Mouse (Mus musculus) stomach, embryonic 15.5 days (tissue): ENCODE data around the gene Snx29. TPM values are rescaled to one million over a fixed set of nuclear protein-coding genes. Genes with fewer than 3 reads are reported as not detected.
A peak's percentile ranks its signal among the peaks of the same experiment; 100 is the strongest.
"Not testable (repeated sequence)": the region's sequence is repeated elsewhere in the genome, so short reads cannot be mapped to it uniquely, and the experiment has no call there.

Experiments
- ATAC-seq: fragments of 200-750 bp; cut with Nextera tagmentation; 2 replicates; pipeline ENCODE4 v1.8.0; 2017; ENCODE audit warnings: low read depth, moderate number of reproducible peaks, moderate TSS enrichment; ENCODE audit not compliant: insufficient read depth, low FRiP score
- H3K27ac ChIP-seq: fragments of 300-500 bp; sonication (generic); 2 replicates; pipeline ENCODE4 v1.5.1; 2015; ENCODE audit warnings: mild to moderate bottlenecking, inconsistent platforms
- H3K27me3 ChIP-seq: fragments of 300-500 bp; sonication (generic); replicated peaks from 2 replicates; pipeline ENCODE4 v1.6.1; 2015; ENCODE audit warnings: inconsistent platforms
- H3K36me3 ChIP-seq: fragments of 300-500 bp; sonication (generic); 2 replicates; pipeline ENCODE4 v1.6.1; 2015; ENCODE audit warnings: inconsistent platforms
- H3K4me1 ChIP-seq: fragments of 300-500 bp; sonication (generic); 2 replicates; pipeline ENCODE4 v1.6.1; 2015; ENCODE audit warnings: inconsistent platforms
- H3K4me2 ChIP-seq: fragments of 300-500 bp; sonication (generic); 2 replicates; pipeline ENCODE4 v1.6.1; 2015; ENCODE audit warnings: mild to moderate bottlenecking, inconsistent platforms
- H3K4me3 ChIP-seq: fragments of 300-500 bp; sonication (generic); replicated peaks from 2 replicates; pipeline ENCODE4 v1.5.1; 2015; ENCODE audit warnings: inconsistent platforms
- H3K9ac ChIP-seq: fragments of 300-500 bp; sonication (generic); 2 replicates; pipeline ENCODE4 v1.6.1; 2015; ENCODE audit warnings: inconsistent platforms
- H3K9me3 ChIP-seq: fragments of 300-500 bp; sonication (generic); 2 replicates; pipeline ENCODE4 v1.6.1; 2016; ENCODE audit warnings: inconsistent platforms
- WGBS: fragments of 180-500 bp; shearing (Covaris S2); methylation state at CpG from one replicate; pipeline ENCODE4 v1.1.7; 2015; 5-methylcytosine and 5-hydroxymethylcytosine counted together
- polyA plus RNA-seq: library from polyadenylated mRNA; unstranded; fragments of >200 nt; fragmentation: Nextera tagmentation; extraction: Ambion mirVana; gene quantifications from 2 replicates; pipeline ENCODE4 v1.2.1, GENCODE M21; 2015

Snx29 gene
- 10.1 and 10.4 TPM in 2 replicates for polyA plus RNA-seq

DNA sequence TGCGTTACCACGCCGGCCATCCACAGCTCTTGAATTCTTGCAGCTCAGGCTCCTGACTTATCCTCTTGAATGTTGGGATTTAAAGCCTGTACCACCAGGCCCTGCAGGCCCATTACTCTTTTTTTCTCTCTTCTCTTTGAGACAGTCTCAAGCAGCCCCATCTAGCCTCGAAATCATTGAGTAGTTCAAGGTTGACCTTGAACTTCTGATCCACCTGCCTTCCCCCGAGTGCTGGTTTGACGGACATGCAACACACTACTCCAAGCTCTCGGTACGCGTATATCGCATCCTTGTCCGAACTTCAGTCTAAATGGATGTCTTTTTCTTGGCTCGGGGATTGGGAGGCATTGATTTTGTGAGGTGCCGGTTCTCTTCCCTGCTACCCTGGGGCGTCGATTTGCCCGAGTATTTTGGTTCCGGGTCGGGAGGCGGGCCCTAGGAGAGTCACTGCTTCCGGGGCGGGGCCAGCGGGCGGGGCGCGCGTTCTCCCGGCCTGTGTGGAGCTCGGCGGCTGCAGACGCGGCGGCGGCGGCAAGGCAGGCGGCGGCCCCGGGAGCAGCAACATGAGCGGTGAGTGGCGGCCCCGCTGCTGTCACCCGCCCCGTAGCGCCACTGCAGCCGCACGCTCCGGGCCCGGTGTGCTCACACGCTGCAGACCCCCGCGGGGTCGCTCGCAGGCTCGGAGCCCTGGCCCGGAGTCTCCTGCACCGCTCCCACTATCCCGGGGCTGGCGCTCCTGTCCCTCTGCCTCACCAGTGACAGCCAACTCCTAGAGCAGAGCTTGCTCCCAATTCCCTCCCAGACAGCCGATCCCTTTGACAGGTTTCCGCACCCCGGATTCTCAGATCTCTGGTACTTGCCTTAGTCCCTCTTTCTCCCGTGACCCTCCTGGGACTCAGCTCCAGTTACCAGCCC is at the start of gene Snx29:
Gene Snx29, plus strand, starts transcription at position 500 of the 915 bp plus-strand sequence.
- Histone ChIP-seq H3K4me3 (peak within 1 kb of the TSS; percentile 84), H3K36me3 (no peaks in the 10 kb centered on the region), H3K4me2 (peak within 1 kb of the TSS; percentile 86), H3K4me1 (peaks cover 10% of the 10 kb centered on the region; the same call in 1 of the 2 replicates), H3K27ac (peak within 1 kb of the TSS; percentile 60), H3K9me3 (no peaks in the 10 kb centered on the region), H3K27me3 (no peaks in the 10 kb centered on the region), H3K9ac (peak within 1 kb of the TSS; percentile 58)
- WGBS = 5% methylated on average over 53 of the region's 61 CpGs
- ATAC-seq = peak; percentile 98

DNA sequence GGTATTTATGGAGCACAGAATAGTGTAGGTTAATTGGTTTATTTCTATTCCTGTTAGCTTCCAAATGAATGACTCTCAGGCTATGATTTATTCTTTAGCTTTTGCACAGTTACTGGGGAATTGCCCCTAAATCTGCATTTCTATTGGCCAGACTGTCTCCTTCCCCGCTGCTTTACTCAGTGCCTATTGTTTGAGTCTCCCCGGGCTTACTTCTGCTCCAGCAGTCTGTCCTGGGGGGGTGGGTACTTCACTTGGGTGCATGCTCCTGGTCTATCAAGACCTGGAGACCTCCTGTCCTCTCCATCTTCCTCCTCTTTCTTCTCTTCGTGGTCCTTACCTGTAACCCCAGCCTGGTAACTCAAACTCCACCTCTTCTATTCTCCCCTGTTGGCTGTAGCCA is 45.8 kb upstream of the Snx29 start:
- H3K4me1 ChIP-seq = no peaks in the 10 kb centered on the region
- no peaks in the 10 kb centered on the region for H3K27me3 ChIP-seq
- no peak for ATAC-seq
- no peaks in the 10 kb centered on the region for H3K9me3 ChIP-seq
- no peaks in the 10 kb centered on the region for H3K36me3 ChIP-seq
- no peak overlapping the region for H3K4me2 ChIP-seq
- H3K27ac ChIP-seq = no peak overlapping the region
- H3K9ac ChIP-seq = no peak overlapping the region
- 64% methylated on average over 3 of the region's 3 CpGs for WGBS
- no peak overlapping the region for H3K4me3 ChIP-seq

DNA sequence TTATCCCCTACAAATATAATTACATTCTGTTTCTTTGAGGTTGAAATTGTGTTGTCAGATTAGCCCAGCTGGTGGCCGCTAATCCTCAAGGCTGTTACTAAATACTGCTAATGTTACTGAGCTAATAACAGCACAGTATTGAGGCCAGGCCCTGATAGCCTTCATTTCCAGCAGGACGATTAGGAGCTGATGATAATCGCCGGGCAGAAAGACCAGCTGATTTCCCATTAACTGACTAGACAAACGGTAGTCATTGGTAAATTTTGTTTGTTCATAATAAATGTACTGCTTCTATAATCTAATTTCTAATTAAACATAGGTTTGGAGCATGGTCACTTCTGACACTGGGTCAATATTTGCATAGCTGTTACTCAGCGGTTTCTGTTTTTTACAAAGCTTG is 43.9 kb upstream of the Snx29 start:
- Histone ChIP-seq H3K27me3 (no peaks in the 10 kb centered on the region), H3K4me3 (no peak overlapping the region), H3K27ac (no peak overlapping the region), H3K4me2 (no peak overlapping the region), H3K36me3 (no peaks in the 10 kb centered on the region), H3K9ac (no peak overlapping the region), H3K9me3 (no peaks in the 10 kb centered on the region), H3K4me1 (no peaks in the 10 kb centered on the region)
- 58% methylated on average over 6 of the region's 6 CpGs for WGBS
- no peak for ATAC-seq

DNA sequence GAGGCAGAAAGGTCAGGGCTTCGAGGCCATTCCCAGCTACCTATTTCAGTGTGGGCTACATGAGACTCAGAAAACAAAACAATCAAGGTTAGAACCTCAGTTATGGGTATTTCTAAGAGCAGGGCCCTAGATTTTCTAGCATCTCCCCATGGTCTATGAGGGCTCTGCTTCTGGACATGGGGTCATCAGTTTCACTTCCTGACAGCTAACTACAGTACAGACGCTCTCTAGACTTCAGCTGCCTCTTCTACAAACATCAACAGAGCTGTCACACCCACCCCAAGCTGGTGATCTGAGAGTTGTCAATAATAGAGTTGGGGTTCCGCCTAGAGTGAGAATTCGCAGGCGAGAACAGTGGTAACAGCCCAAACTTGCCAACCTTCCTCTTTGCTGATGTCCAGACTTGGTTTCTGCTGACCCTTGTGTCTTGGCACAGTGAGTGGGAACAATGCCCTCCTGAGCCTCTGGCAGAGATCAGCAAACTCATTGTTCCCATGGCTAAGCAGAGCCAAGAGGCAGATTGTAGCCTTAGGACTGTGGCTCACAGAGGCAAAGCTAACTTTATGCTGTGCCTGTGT is 40.0 kb upstream of the Snx29 start:
- H3K36me3 ChIP-seq = no peaks in the 10 kb centered on the region
- no peak overlapping the region for H3K4me3 ChIP-seq
- no peak overlapping the region for H3K9ac ChIP-seq
- H3K27ac ChIP-seq = no peak overlapping the region
- 81% methylated on average over 5 of the region's 5 CpGs for WGBS
- no peaks in the 10 kb centered on the region for H3K27me3 ChIP-seq
- ATAC-seq = no peak
- no peak overlapping the region for H3K4me2 ChIP-seq
- no peaks in the 10 kb centered on the region for H3K9me3 ChIP-seq
- no peaks in the 10 kb centered on the region for H3K4me1 ChIP-seq

DNA sequence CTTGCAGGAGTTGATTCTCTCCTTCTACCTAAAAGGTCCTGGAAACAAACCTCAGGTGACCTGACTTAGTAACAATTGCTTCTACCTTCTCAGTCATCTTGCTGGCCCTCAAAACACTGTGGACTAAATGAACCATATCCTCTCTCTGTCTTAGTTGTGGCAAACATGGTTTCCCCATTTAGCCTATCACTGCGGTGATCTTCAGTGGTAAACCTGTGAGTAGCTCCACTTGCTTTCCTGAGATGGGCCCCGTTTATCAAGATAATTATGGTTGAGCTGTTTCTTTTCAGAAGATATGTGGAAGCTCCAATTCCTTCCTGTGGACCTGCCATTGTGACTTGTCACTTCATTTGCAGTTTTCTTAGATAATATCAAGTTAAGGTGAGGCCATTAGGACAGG is 37.8 kb upstream of the Snx29 start:
- Histone ChIP-seq H3K4me2 (no peak overlapping the region), H3K9ac (no peak overlapping the region), H3K36me3 (no peaks in the 10 kb centered on the region), H3K4me3 (no peak overlapping the region), H3K27me3 (no peaks in the 10 kb centered on the region), H3K4me1 (no peaks in the 10 kb centered on the region), H3K27ac (no peak overlapping the region), H3K9me3 (no peaks in the 10 kb centered on the region)
- no peak for ATAC-seq
- 87% methylated on average over 2 of the region's 2 CpGs for WGBS

DNA sequence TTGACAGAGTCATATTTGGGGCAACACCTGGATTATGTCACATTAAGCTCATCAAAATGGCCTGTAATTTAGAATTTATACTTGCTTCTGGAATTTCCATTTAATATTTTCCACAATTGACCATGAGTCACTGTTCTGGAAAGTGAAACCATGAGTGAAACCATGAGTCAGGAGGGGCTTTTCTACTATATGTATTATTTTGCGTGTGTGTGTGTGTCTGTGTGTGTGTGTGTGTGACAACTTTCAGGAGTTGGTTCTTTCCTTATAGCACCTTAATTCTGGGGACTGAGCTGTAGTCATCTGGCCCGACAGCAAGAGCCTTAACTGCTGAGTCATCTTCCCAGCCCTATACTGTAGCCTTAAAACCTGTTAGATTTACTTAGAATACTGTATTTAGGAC is 36.8 kb upstream of the Snx29 start:
- Histone ChIP-seq H3K36me3 (no peaks in the 10 kb centered on the region), H3K4me3 (no peak overlapping the region), H3K4me1 (no peaks in the 10 kb centered on the region), H3K9me3 (no peaks in the 10 kb centered on the region), H3K27ac (no peak overlapping the region), H3K27me3 (no peaks in the 10 kb centered on the region), H3K4me2 (no peak overlapping the region), H3K9ac (no peak overlapping the region)
- WGBS = 89% methylated on average over 2 of the region's 2 CpGs
- no peak for ATAC-seq

DNA sequence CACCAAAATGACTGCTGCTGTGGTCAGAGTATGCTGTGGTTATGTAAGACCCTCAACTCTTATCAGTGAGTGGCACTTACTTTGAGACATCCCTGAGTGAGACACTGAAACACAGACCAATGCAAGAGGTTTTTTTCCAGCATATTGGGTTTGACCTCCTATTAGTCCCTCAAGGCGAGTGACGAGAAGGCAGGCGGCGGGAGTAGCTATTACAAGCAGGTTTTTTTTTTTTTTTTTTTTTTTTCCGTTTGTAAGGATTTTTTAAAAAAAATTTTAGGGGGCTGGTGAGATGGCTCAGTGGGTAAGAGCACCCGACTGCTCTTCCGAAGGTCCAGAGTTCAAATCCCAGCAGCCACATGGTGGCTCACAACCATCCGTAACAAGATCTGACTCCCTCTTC is 33.8 kb upstream of the Snx29 start:
- not testable (repeated sequence) for H3K9me3 ChIP-seq, H3K27me3 ChIP-seq, ATAC-seq, H3K27ac ChIP-seq, H3K36me3 ChIP-seq, H3K9ac ChIP-seq, H3K4me1 ChIP-seq, H3K4me2 ChIP-seq, H3K4me3 ChIP-seq
- 89% methylated on average over 8 of the region's 8 CpGs for WGBS

DNA sequence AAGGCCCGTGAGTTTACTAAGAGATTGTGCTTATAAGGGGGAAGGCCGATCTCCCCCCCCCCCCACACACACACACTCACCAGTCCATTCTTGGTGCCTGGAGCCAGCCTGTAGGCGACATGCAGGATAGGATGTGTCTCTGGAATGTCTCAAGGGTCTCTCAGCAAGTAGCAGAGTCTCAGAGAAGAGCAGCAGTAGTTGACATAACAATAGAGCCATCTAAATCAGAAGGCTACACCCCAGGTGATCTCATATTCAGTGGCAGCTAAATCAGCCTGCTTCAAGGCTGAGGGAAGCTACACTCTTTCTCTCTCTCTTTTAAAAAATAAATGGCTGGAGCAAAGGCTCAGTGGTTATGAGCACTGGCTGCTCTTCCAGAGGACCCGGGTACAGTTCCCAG is 27.1 kb upstream of the Snx29 start:
- not testable (repeated sequence) for H3K4me1 ChIP-seq, H3K36me3 ChIP-seq, H3K27ac ChIP-seq, H3K4me3 ChIP-seq, H3K9me3 ChIP-seq, H3K4me2 ChIP-seq, H3K27me3 ChIP-seq, H3K9ac ChIP-seq, ATAC-seq
- 78% methylated on average over 4 of the region's 4 CpGs for WGBS

DNA sequence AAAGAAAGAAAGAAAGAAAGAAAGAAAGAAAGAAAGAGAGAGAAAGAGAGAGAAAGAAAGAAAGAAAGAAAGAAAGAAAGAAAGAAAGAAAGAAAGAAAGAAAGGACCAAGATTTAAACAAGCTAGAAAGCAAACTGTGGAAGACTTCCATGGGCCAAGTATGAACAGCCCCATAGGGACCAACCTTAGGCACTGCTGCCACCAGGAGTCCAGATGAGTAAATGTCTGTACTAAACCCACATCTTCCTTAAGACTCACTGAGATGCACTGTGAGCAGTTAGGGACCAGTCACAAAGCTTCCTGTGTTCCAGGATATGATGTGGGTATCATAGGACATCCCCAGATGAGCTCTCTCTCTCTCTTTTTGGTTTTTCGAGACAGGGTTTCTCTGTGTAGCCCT is 25.0 kb upstream of the Snx29 start:
- H3K9ac ChIP-seq, H3K36me3 ChIP-seq, H3K27me3 ChIP-seq, H3K9me3 ChIP-seq, H3K4me3 ChIP-seq, H3K4me2 ChIP-seq, ATAC-seq, H3K4me1 ChIP-seq, H3K27ac ChIP-seq: not testable (repeated sequence)
- 59% methylated on average over 1 of the region's 1 CpGs for WGBS

DNA sequence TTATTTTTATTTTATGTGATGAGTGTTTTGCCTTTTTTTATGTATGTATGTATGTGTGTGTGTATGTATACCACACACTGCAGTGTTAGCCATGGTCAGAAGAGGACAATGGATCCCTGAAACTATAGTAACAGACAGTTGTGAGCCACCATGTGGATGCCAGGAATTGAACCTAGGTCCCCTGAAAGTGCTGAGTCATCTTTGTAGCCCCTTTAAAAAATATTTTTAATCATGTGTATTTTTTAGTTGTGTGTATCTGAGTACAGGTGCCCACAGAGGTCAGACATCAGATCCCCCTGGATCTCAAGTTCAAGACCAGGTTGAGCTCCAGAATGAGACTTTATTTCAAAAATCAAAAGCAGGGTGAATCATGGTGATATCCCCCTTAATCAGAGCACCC is 19.0 kb upstream of the Snx29 start:
- ATAC-seq = no peak
- H3K36me3 ChIP-seq = no peaks in the 10 kb centered on the region
- H3K9ac ChIP-seq = no peak overlapping the region
- H3K27ac ChIP-seq = no peak overlapping the region
- H3K4me2 ChIP-seq = no peak overlapping the region
- H3K27me3 ChIP-seq = no peaks in the 10 kb centered on the region
- no peak overlapping the region for H3K4me3 ChIP-seq
- no peaks in the 10 kb centered on the region for H3K4me1 ChIP-seq
- H3K9me3 ChIP-seq = no peaks in the 10 kb centered on the region

DNA sequence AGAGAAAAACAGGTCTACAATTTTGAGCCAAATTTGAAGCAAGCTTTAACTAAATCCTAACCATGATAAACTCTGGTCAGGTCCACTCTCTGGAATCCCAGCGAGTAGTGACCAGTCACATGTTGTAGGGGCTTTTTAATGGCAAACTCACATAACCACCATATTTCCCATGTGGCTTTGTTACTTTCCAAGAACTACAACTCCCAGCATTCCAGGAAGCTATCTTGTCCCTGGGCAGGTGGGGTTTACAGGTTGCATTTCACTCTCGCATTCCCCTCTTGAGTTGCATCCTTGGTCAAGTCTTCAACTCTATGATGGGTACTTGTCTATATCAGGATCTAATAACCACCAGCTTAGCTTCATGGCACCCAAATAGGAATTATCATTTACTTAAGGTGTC is 17.2 kb upstream of the Snx29 start:
- ATAC-seq = no peak
- Histone ChIP-seq H3K9ac (no peak overlapping the region), H3K27ac (no peak overlapping the region), H3K4me2 (no peak overlapping the region), H3K4me1 (no peaks in the 10 kb centered on the region), H3K27me3 (no peaks in the 10 kb centered on the region), H3K36me3 (no peaks in the 10 kb centered on the region), H3K4me3 (no peak overlapping the region), H3K9me3 (no peaks in the 10 kb centered on the region)
- 83% methylated on average over 2 of the region's 2 CpGs for WGBS

DNA sequence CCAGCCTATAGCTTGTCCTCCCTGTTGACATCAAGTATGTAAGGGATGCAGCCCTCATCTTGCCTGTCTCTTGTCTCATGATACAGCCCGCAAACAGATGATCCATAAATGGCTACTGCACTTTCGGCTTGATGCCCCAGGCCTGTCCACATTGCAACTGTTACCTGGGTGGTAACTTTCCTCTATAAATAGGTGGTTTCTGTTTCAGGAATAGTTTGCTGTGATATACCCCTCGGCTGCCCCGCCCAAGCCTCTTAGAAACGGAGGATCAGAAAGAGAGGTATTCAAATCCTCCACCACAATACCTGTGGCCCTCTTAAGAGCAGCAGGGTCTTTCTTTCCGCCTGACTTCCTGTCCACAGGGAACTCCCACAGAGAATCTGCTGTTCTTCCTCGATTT is 9.2 kb upstream of the Snx29 start, which contains the start of gene Tnfrsf17:
Gene Tnfrsf17, plus strand, starts transcription at position 301 of the 400 bp plus-strand sequence.
- 71% methylated on average over 7 of the region's 7 CpGs for WGBS
- Histone ChIP-seq H3K9me3 (no peaks in the 10 kb centered on the region), H3K36me3 (no peaks in the 10 kb centered on the region), H3K4me1 (no peaks in the 10 kb centered on the region), H3K27ac (no peak within 1 kb of the TSS), H3K4me2 (no peak within 1 kb of the TSS), H3K4me3 (no peak within 1 kb of the TSS), H3K9ac (no peak within 1 kb of the TSS), H3K27me3 (no peaks in the 10 kb centered on the region)
- no peak for ATAC-seq
